Mouse (Mus musculus) cortical plate, adult 2 months (tissue): ENCODE data around the gene S1pr4.

ENCODE experiments used
- CTCF ChIP-seq: fragments of 200-500 bp; IDR thresholded peaks from 2 replicates; pipeline ENCODE4 v1.5.1; 2011; ENCODE audit warnings: mild to moderate bottlenecking, control low read depth, low read length; ENCODE audit not compliant: insufficient read depth; ENCODE audit errors: extremely low read depth
- POLR2A ChIP-seq: fragments of 200-500 bp; IDR thresholded peaks from 2 replicates; pipeline ENCODE4 v1.6.1; 2011; ENCODE audit warnings: mild to moderate bottlenecking, low read length, control low read depth; ENCODE audit not compliant: insufficient read depth; ENCODE audit errors: extremely low read depth

- TF ChIP-seq CTCF = no peak
- TF ChIP-seq POLR2A = no peak
Observed at GRCm38 (mm10) chr10:81474461-81474860, 25.5 kb downstream of the S1pr4 start.
